Mouse (Mus musculus) embryonic facial prominence, embryonic 14.5 days (tissue): ENCODE data around the gene Tgfb3. TPM values are rescaled to one million over a fixed set of nuclear protein-coding genes. Genes with fewer than 3 reads are reported as not detected.

ENCODE experiments used
- ATAC-seq: fragments of 200-750 bp; cut with Nextera tagmentation; 2 replicates; pipeline ENCODE4 v1.8.0; 2017; ENCODE audit warnings: low read depth, moderate number of reproducible peaks, moderate TSS enrichment
- DNase-seq: peaks from one replicate; pipeline ENCODE4 v3.0.0-alpha.2; 2015; ENCODE audit warnings: low spot score
- H3K27ac ChIP-seq: fragments of 300-500 bp; sonication (generic); replicated peaks from 2 replicates; pipeline ENCODE4 v1.5.1; 2014; ENCODE audit warnings: low read depth, mild to moderate bottlenecking, low read length, moderate library complexity
- H3K27me3 ChIP-seq: fragments of 300-500 bp; sonication (generic); replicated peaks from 2 replicates; pipeline ENCODE4 v1.6.1; 2014; ENCODE audit warnings: low read length; ENCODE audit not compliant: control insufficient read depth, insufficient read depth
- H3K36me3 ChIP-seq: fragments of 300-500 bp; sonication (generic); 2 replicates; pipeline ENCODE4 v1.6.1; 2014; ENCODE audit warnings: low read length, mixed read lengths; ENCODE audit not compliant: control insufficient read depth, insufficient read depth
- H3K4me1 ChIP-seq: fragments of 300-500 bp; sonication (generic); 2 replicates; pipeline ENCODE4 v1.6.1; 2014; ENCODE audit warnings: antibody characterized with exemption, low read length; ENCODE audit not compliant: control insufficient read depth, insufficient read depth
- H3K4me2 ChIP-seq: fragments of 300-500 bp; sonication (generic); 2 replicates; pipeline ENCODE4 v1.6.1; 2014; ENCODE audit warnings: low read depth, mild to moderate bottlenecking, low read length, moderate library complexity, mixed read lengths
- H3K4me3 ChIP-seq: fragments of 300-500 bp; sonication (generic); 2 replicates; pipeline ENCODE4 v1.5.1; 2014; ENCODE audit warnings: low read depth, mild to moderate bottlenecking, low read length
- H3K9ac ChIP-seq: fragments of 300-500 bp; sonication (generic); 2 replicates; pipeline ENCODE4 v1.6.1; 2014; ENCODE audit warnings: low read depth, mild to moderate bottlenecking, low read length, moderate library complexity, mixed read lengths
- H3K9me3 ChIP-seq: fragments of 300-500 bp; sonication (generic); 2 replicates; pipeline ENCODE4 v1.6.1; 2016; ENCODE audit warnings: low read length; ENCODE audit not compliant: control insufficient read depth
- WGBS: fragments of 180-500 bp; shearing (Covaris S2); extraction: QIAGEN DNeasy Blood & Tissue Kit; methylation state at CpG from one replicate; pipeline ENCODE4 v1.1.7; 2014; 5-methylcytosine and 5-hydroxymethylcytosine counted together
- polyA plus RNA-seq: library from polyadenylated mRNA; unstranded; fragments of >200 nt; fragmentation: Nextera tagmentation; extraction: Ambion mirVana; gene quantifications from 2 replicates; pipeline ENCODE4 v1.2.1, GENCODE M21; 2014

Tgfb3 gene
- polyA plus RNA-seq, 1 experiment from 2014 or later, result 59.4 TPM

GRCm38 (mm10) chr12:86010656-86011055, 68.2 kb downstream of the Tgfb3 start:
- Histone ChIP-seq H3K27ac (peak overlapping the region; percentile 79), H3K27me3 (no peaks in the 10 kb centered on the region), H3K4me1 (peaks cover 45% of the 10 kb centered on the region), H3K9ac (no peak overlapping the region), H3K36me3 (no peaks in the 10 kb centered on the region), H3K9me3 (no peaks in the 10 kb centered on the region), H3K4me3 (no peak overlapping the region), H3K4me2 (no peak overlapping the region)
- DNase-seq (peak; percentile 77), ATAC-seq (no peak; the same call in 1 of the 2 replicates)
- 30% methylated on average over 5 of the region's 5 CpGs for WGBS

- peak; percentile 50 for DNase-seq
- Histone ChIP-seq H3K4me1 (peaks cover 25% of the 10 kb centered on the region), H3K36me3 (no peaks in the 10 kb centered on the region), H3K9ac (no peak overlapping the region), H3K4me3 (no peak overlapping the region), H3K27me3 (no peaks in the 10 kb centered on the region), H3K9me3 (no peaks in the 10 kb centered on the region), H3K4me2 (no peak overlapping the region), H3K27ac (peak overlapping the region; percentile 40; the same call in 1 of the 2 replicates)
- ATAC-seq, result no peak
- 69% methylated on average over 3 of the region's 3 CpGs for WGBS
Measured at GRCm38 (mm10) chr12:86007377-86007776, 71.5 kb downstream of the Tgfb3 start.

Other genes starting within 250 kb of the Tgfb3 start
- 79.2 and 80.3 TPM in 2 replicates for gene Ift43, start 3.5 kb upstream of the Tgfb3 start, polyA plus RNA-seq
- gene Gpatch2l, start 162.8 kb upstream of the Tgfb3 start, polyA plus RNA-seq, result 14.8 and 14.9 TPM in 2 replicates